Mouse (Mus musculus) liver, adult 2 months (tissue): ENCODE measurements around the gene Prr5l. TPM values are rescaled to one million over a fixed set of nuclear protein-coding genes. Genes with fewer than 3 reads are reported as not detected.
A peak's percentile ranks its signal among the peaks of the same experiment; 100 is the strongest.

ENCODE experiments used
- DNase-seq: peaks from one replicate; pipeline ENCODE4 v3.0.0-alpha.2; 2011; ENCODE audit warnings: low read depth, low spot score; ENCODE audit errors: extremely low read depth
- H3K27ac ChIP-seq: fragments of 200-500 bp; replicated peaks from 2 replicates; pipeline ENCODE4 v1.5.1; 2012; ENCODE audit warnings: low read depth, mild to moderate bottlenecking, control low read depth, inconsistent platforms, low read length; ENCODE audit not compliant: insufficient read depth
- H3K27me3 ChIP-seq: fragments of 200-500 bp; 2 replicates; pipeline ENCODE4 v1.6.1; 2012; ENCODE audit warnings: mild to moderate bottlenecking, moderate library complexity, low read length, inconsistent platforms; ENCODE audit not compliant: control insufficient read depth, insufficient read depth
- H3K36me3 ChIP-seq: fragments of 200-500 bp; 2 replicates; pipeline ENCODE4 v1.6.1; 2012; ENCODE audit warnings: low read length, inconsistent platforms; ENCODE audit not compliant: control insufficient read depth, insufficient read depth
- H3K4me1 ChIP-seq: fragments of 200-500 bp; 2 replicates; pipeline ENCODE4 v1.6.1; 2011; ENCODE audit warnings: low read length; ENCODE audit not compliant: control insufficient read depth, insufficient read depth
- H3K4me3 ChIP-seq: fragments of 200-500 bp; 2 replicates; pipeline ENCODE4 v1.5.1; 2011; ENCODE audit warnings: low read depth, mild to moderate bottlenecking, control low read depth, low read length, moderate library complexity; ENCODE audit not compliant: insufficient read depth
- H3K79me2 ChIP-seq: fragments of 200-500 bp; 2 replicates; pipeline ENCODE4 v1.6.1; 2012; ENCODE audit warnings: inconsistent platforms, mild to moderate bottlenecking, low read length, moderate library complexity; ENCODE audit not compliant: control insufficient read depth, insufficient read depth
- H3K9ac ChIP-seq: fragments of 200-500 bp; 2 replicates; pipeline ENCODE4 v1.6.1; 2012; ENCODE audit warnings: low read depth, mild to moderate bottlenecking, control low read depth, inconsistent platforms, low read length
- CTCF ChIP-seq: fragments of 200-500 bp; IDR thresholded peaks from 2 replicates; pipeline ENCODE4 v1.5.1; 2011; ENCODE audit warnings: low read depth, low read length, control low read depth
- POLR2A ChIP-seq: fragments of 200-500 bp; IDR thresholded peaks from 2 replicates; pipeline ENCODE4 v1.6.1; 2011; ENCODE audit warnings: low read length, control low read depth; ENCODE audit not compliant: insufficient read depth; ENCODE audit errors: extremely low read depth
- WGBS: fragments of 180-500 bp; shearing (Covaris S2); methylation state at CpG from one replicate; pipeline ENCODE4 v1.1.7; 2018; 5-methylcytosine and 5-hydroxymethylcytosine counted together
- polyA plus RNA-seq: library from polyadenylated mRNA; depleted of rRNA; stranded (reverse); fragments of >200 nt; gene quantifications from 2 replicates; pipeline ENCODE4 v1.2.3, GENCODE M21; 2012
- total RNA-seq: library from RNA; depleted of rRNA; stranded (reverse); fragments of >200 nt; gene quantifications from 2 replicates; pipeline ENCODE4 v1.2.3, GENCODE M21; 2014

Gene Prr5l
- total and polyA plus RNA-seq, 2 experiments: 0.72 to 1.4 TPM

- no peaks in the 10 kb centered on the region for H3K36me3 ChIP-seq
- TF ChIP-seq CTCF: no peak
- no peak for TF ChIP-seq POLR2A
- DNase-seq: no peak
- H3K9ac ChIP-seq: no peak overlapping the region
- WGBS: 71% methylated on average over 5 of the region's 5 CpGs
- peak overlapping the region; percentile 49 for H3K27ac ChIP-seq
- H3K27me3 ChIP-seq: no peaks in the 10 kb centered on the region
- H3K4me1 ChIP-seq: 0 out of 2 replicates have a peak, but pooled peaks cover 5% of the 10 kb centered on the region
- H3K79me2 ChIP-seq: no peaks in the 10 kb centered on the region
- no peak overlapping the region for H3K4me3 ChIP-seq
Observed at GRCm38 (mm10) chr2:101814272-101814625, 68.6 kb downstream of the Prr5l start.

DNA sequence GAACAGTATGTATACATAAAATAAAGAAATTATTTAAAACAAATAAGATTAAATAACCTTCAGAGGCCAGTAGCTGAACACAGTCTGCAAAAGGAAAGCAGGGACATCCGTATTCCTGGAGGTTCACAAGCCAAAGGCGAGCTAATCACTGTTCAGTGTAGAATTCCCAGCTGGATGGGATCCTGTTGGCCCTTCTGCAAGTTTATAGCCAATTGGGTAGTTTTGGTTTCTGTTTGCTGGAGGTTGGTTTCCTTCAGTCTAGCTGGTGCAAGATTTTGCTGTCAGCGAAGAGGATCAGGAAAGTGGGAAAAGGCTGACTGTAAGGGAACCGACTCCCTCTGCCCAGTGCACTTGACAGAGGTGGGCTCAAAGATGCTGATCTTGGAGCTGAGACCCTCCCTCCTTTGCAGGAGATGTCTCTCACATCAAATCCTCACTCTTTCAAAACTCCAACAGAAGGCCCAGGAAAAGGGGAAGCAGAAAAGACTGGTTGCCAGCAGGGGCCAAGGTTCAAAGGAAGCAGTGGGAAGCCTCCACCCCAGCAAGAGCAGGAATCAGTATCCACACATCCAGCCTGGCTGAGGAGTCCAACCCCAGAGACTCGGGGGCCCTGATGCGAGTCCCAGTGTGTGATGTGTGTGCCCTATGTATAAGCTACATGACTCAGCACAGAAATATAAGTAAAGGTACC, 69.1 kb downstream of the Prr5l start:
- no peak for TF ChIP-seq POLR2A
- no peak for TF ChIP-seq CTCF
- Histone ChIP-seq H3K4me1 (0 out of 2 replicates have a peak, but pooled peaks cover 5% of the 10 kb centered on the region), H3K27ac (peak overlapping the region; percentile 49), H3K4me3 (no peak overlapping the region), H3K36me3 (no peaks in the 10 kb centered on the region), H3K9ac (peak overlapping the region; percentile 14; the same call in 1 of the 2 replicates), H3K79me2 (no peaks in the 10 kb centered on the region), H3K27me3 (no peaks in the 10 kb centered on the region)
- WGBS: 63% methylated on average over 6 of the region's 6 CpGs
- DNase-seq: no peak

GRCm38 (mm10) chr2:101811925-101812324, 70.9 kb downstream of the Prr5l start:
- H3K9ac ChIP-seq: no peak overlapping the region
- no peak for TF ChIP-seq POLR2A
- TF ChIP-seq CTCF: no peak
- H3K4me1 ChIP-seq: 0 out of 2 replicates have a peak, but pooled peaks cover 5% of the 10 kb centered on the region
- DNase-seq: no peak
- no peaks in the 10 kb centered on the region for H3K36me3 ChIP-seq
- H3K27ac ChIP-seq: no peak overlapping the region
- H3K79me2 ChIP-seq: no peaks in the 10 kb centered on the region
- no peak overlapping the region for H3K4me3 ChIP-seq
- WGBS: 82% methylated on average over 3 of the region's 3 CpGs
- no peaks in the 10 kb centered on the region for H3K27me3 ChIP-seq

DNA sequence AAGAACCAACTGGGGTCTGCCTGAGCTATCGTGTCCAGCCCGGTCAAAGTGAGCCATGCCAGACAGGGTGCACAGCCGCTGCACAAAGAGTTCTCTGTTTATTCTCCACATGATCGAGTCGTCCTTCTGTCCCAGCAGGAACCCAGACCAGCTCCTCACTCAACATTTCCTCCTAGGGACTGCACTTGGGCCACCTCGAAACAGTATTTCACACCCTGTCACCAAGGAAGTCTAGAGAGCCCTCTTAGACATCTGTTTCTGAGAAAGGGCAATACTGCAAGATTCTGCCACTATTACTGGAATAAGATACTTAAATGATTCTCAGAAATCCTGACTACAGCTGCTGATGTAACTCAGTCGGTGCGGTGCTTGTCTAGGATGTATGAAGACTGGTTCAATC, 72.1 kb downstream of the Prr5l start:
- 80% methylated on average over 8 of the region's 8 CpGs for WGBS
- H3K27me3 ChIP-seq: no peaks in the 10 kb centered on the region
- H3K27ac ChIP-seq: no peak overlapping the region
- no peak for DNase-seq
- TF ChIP-seq CTCF: no peak
- TF ChIP-seq POLR2A: no peak
- no peak overlapping the region for H3K9ac ChIP-seq
- H3K36me3 ChIP-seq: no peaks in the 10 kb centered on the region
- H3K4me1 ChIP-seq: 0 out of 2 replicates have a peak, but pooled peaks cover 5% of the 10 kb centered on the region
- H3K4me3 ChIP-seq: no peak overlapping the region
- H3K79me2 ChIP-seq: no peaks in the 10 kb centered on the region

DNA sequence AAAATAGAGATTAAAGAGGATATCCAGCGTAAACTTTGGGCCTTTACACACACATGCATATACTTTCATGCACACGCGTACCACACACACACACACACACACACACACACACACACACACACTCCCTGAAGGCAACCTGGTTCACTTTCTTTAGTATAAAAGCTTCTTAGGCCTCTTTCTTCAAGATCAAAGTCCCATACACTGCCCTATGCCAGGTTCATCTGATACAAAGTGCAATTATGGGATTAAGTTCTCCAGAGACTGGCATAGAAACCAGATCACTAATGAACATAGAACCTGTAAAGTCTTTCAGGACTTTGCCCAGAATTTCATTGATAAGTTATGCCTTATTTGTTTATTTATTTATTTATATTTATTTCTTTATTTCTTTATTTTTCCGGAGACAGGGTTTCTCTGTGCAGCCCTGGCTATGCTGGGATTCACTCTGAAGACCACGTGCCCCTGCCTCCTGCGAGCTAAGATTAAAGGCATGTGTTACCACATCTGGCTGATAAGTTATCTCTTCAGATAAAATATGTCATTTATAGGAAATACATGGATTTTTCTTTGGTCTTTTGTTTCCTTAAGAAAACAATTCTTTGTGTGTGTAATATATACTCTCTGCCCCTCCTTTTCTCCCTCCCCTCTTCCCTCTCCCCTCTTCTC, 73.1 kb downstream of the Prr5l start:
- Histone ChIP-seq H3K4me3 (no peak overlapping the region), H3K4me1 (0 out of 2 replicates have a peak, but pooled peaks cover 3% of the 10 kb centered on the region), H3K36me3 (no peaks in the 10 kb centered on the region), H3K27ac (no peak overlapping the region), H3K27me3 (no peaks in the 10 kb centered on the region), H3K79me2 (no peaks in the 10 kb centered on the region), H3K9ac (no peak overlapping the region)
- no peak for DNase-seq
- WGBS: 84% methylated on average over 6 of the region's 6 CpGs
- TF ChIP-seq CTCF (no peak), POLR2A (no peak)

DNA sequence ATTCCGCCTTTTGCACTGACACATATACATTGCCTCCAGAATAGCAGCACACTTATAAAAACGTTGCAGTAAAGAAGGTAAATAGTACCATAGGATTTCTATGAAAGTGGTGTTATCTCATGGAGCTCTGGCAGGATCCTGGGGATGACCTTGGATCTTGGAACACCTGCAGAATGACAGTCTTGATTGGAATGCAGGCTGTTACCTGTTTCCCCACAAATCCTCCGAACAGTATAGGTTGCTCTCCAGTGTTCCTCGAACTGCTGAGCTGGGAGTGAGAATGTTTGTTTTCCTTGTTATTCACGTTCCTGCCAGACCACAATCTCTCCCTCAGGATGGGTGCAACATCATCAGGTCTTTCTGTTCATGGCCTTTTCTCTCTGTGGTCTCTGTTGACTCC, 75.1 kb downstream of the Prr5l start:
- Histone ChIP-seq H3K27ac (no peak overlapping the region), H3K9ac (no peak overlapping the region), H3K79me2 (no peaks in the 10 kb centered on the region), H3K36me3 (no peaks in the 10 kb centered on the region), H3K27me3 (no peaks in the 10 kb centered on the region), H3K4me3 (no peak overlapping the region), H3K4me1 (no peaks in the 10 kb centered on the region)
- TF ChIP-seq POLR2A (no peak), CTCF (no peak)
- DNase-seq: no peak
- WGBS: 62% methylated on average over 5 of the region's 5 CpGs
